Mouse (Mus musculus) midbrain, embryonic 10.5 days (tissue): ENCODE data around the gene Exo5. TPM values are rescaled to one million over a fixed set of nuclear protein-coding genes. Genes with fewer than 3 reads are reported as not detected.
A peak's percentile ranks its signal among the peaks of the same experiment; 100 is the strongest.

Experiments used
- DNase-seq: peaks from one replicate; pipeline ENCODE4 v3.0.0-alpha.2; 2017; ENCODE audit warnings: low spot score
- H3K27ac ChIP-seq: fragments of 300-500 bp; sonication (generic); replicated peaks from 2 replicates; pipeline ENCODE4 v1.5.1; 2016; ENCODE audit warnings: mild to moderate bottlenecking
- H3K27me3 ChIP-seq: fragments of 300-500 bp; sonication (generic); 2 replicates; pipeline ENCODE4 v1.6.1; 2016; ENCODE audit warnings: low read depth, mild to moderate bottlenecking; ENCODE audit not compliant: poor library complexity, severe bottlenecking
- H3K36me3 ChIP-seq: fragments of 300-500 bp; sonication (generic); 2 replicates; pipeline ENCODE4 v1.6.1; 2016; ENCODE audit warnings: mild to moderate bottlenecking, moderate library complexity
- H3K4me1 ChIP-seq: fragments of 300-500 bp; sonication (generic); 2 replicates; pipeline ENCODE4 v1.6.1; 2016
- H3K4me3 ChIP-seq: fragments of 300-500 bp; sonication (generic); 2 replicates; pipeline ENCODE4 v1.5.1; 2016; ENCODE audit warnings: mild to moderate bottlenecking, moderate library complexity
- H3K9me3 ChIP-seq: fragments of 300-500 bp; sonication (generic); replicated peaks from 2 replicates; pipeline ENCODE4 v1.6.1; 2016; ENCODE audit warnings: mild to moderate bottlenecking
- WGBS: fragments of 180-500 bp; shearing (Covaris S2); methylation state at CpG from one replicate; pipeline ENCODE4 v1.1.7; 2016; 5-methylcytosine and 5-hydroxymethylcytosine counted together
- polyA plus RNA-seq: library from polyadenylated mRNA; unstranded; fragments of >200 nt; fragmentation: Nextera tagmentation; extraction: Ambion mirVana; gene quantifications from 2 replicates; pipeline ENCODE4 v1.2.1, GENCODE M21; 2016

Exo5 gene
- polyA plus RNA-seq, 1 experiment from 2014 or later, result 36.6 TPM

DNA sequence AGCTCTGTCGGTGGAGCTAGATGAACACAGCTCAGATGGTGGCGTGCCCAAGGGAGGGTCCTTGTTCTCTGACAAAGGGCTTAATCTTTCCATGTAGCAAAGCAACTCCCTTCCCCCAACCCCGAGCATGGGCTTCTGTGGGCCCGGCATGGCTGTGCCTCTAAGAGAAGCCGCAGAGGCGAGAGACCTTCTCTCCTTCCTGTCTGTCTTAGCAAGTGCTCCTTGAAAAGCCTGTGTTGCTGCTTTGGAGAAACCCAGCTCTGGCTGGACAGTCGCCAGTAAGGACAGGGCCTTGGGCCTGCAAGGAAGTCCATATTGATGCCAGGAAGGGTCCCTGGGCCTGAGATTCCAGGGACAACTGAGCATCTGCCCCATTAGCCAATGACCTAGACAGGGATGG is 29.6 kb downstream of the Exo5 start:
- WGBS, result 71% methylated on average over 7 of the region's 7 CpGs
- Histone ChIP-seq H3K4me1 (peaks cover 21% of the 10 kb centered on the region), H3K27ac (0 out of 2 replicates have a peak overlapping the region, but pooled peaks have one; percentile 25), H3K36me3 (no peaks in the 10 kb centered on the region), H3K27me3 (no peaks in the 10 kb centered on the region), H3K9me3 (no peaks in the 10 kb centered on the region), H3K4me3 (no peak overlapping the region)
- no peak for DNase-seq

DNA sequence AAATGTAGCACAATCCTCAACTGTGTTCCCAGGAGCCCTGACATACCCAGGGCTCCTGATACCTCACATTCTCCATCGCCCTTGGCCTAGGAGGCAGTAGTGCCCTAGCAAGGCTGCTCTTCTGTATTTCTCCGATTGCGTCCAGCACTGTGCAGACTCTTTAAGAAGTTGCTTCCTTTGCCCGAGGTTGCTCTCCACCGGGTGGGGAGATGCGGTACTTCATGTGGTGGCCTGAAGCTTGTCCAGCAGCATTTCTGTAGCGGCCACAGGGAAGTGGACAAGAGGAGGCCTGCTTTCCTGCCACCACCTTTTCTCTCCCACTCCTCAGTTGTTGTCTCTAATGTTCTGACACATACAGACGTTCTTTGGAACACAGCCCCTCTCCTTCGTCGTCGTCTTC is 30.2 kb downstream of the Exo5 start:
- Histone ChIP-seq H3K4me3 (no peak overlapping the region), H3K9me3 (no peaks in the 10 kb centered on the region), H3K36me3 (no peaks in the 10 kb centered on the region), H3K4me1 (peaks cover 21% of the 10 kb centered on the region), H3K27ac (no peak overlapping the region), H3K27me3 (no peaks in the 10 kb centered on the region)
- WGBS, result 83% methylated on average over 11 of the region's 11 CpGs
- DNase-seq, result no peak

DNA sequence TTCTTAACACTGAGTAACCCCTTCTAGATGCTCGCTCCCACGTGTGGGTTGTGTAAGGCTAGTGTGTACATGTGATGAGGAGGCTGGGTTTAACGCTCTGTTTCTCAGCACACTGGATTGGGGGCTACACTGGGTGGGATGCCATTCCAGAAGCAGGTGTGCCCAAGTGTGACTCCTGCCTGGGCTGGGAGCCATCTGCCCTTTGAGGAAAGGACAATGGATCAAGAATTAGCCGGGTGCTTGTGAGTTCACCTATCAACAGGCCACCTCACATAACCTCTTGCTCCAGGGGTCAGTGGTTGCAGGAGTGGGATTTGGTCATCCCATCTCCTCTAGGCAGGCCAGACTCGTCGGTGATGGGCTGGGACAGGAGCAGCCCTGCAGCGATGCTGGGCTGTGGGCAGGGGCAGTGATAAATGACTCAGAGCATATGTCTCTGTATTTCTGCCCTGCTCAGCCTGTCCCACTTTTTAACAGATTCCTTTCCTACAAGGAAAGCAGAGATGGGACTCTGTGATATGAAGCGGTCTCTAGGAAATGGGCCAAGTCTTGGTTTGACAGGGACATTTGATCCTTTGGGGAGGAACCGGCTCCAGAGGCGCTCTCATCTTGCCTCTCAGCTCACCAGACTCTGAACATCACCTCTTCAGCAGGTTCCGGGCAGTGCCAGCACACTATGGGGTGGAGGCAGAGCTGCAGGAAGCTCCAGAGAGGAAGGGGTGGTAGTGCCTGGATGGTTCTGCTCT is 31.0 kb downstream of the Exo5 start:
- no peaks in the 10 kb centered on the region for H3K9me3 ChIP-seq
- no peak overlapping the region for H3K4me3 ChIP-seq
- H3K36me3 ChIP-seq, result no peaks in the 10 kb centered on the region
- no peaks in the 10 kb centered on the region for H3K27me3 ChIP-seq
- H3K4me1 ChIP-seq, result peaks cover 23% of the 10 kb centered on the region
- DNase-seq, result no peak
- no peak overlapping the region for H3K27ac ChIP-seq
- WGBS, result 83% methylated on average over 11 of the region's 11 CpGs

DNA sequence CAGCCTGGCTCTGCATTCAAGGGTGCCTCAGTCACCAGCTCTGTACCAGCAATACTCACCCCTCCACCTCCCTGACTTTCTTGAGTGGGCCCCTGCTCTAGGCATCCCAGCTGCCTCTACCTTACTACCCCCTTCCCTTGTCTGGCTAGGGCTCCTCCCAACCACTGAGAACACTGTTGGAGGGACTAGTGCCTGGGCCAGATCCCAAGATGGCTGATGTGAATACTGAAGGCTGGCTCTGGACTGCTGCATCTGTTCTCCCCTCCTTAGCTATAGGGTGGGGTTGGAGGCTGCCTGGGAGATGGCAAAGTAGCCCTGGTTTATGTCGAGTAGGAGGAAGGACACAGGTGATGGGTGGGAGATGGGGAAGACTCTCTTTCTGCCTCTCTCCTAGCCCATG is 32.3 kb downstream of the Exo5 start:
- no peak for DNase-seq
- 56% methylated on average over 1 of the region's 1 CpGs for WGBS
- Histone ChIP-seq H3K36me3 (no peaks in the 10 kb centered on the region), H3K27ac (no peak overlapping the region), H3K4me3 (no peak overlapping the region), H3K27me3 (no peaks in the 10 kb centered on the region), H3K9me3 (no peaks in the 10 kb centered on the region), H3K4me1 (peaks cover 23% of the 10 kb centered on the region)

DNA sequence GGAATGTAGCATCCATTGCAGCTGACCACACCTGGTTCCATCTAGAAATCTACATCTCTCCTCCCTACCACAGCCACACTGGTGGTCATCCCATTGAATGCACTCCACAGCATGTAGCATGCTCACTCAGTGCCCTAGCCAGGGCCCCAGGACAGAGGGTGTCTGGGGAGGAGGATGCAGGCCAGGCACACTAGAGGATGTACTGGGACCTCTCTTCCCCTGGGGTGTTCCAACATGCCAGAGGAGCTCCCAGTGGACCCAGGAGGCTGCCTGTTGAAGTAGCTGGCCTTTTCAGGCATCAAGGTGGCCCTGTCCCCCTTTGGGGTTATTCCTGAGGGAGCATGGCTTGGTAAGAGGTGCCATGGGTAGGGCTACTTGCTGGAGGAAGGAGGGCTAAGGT is 32.9 kb downstream of the Exo5 start:
- DNase-seq, result no peak
- no peaks in the 10 kb centered on the region for H3K9me3 ChIP-seq
- no peak overlapping the region for H3K27ac ChIP-seq
- no peak overlapping the region for H3K4me3 ChIP-seq
- H3K36me3 ChIP-seq, result no peaks in the 10 kb centered on the region
- peaks cover under 1% of the 10 kb centered on the region; the same call in 1 of the 2 replicates for H3K27me3 ChIP-seq
- peaks cover 23% of the 10 kb centered on the region for H3K4me1 ChIP-seq

DNA sequence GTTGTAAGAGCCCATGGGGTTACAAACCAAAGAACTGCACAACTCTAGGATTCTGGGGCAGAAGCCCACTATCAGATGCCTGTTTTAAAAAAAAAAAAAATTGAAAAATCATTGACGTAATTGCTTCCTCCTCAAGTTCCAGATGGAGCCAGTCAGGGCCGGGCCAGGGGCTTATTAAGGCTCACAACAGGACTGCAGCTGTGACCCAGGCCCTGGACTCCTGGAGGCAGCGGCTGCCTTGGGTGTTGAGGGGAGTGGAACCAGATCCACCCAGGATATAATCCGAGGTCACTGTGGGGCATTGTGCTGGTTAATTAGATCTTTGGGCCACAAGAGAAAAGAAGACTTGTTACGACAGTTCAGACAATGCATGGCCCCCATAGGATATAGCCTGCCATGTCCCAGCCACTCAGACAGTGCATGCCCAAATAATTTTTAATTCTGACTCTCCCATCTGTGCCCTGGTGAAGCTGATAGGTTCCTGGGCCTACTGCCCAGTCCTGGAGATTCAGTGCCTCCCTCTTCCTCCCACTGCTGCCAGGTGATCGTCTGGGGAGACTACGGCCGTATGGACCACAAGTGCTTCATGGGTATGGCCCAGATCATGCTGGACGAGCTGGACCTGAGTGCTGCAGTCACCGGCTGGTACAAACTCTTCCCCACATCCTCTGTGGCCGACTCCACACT is 33.9 kb downstream of the Exo5 start:
- H3K9me3 ChIP-seq, result no peaks in the 10 kb centered on the region
- no peaks in the 10 kb centered on the region for H3K36me3 ChIP-seq
- 65% methylated on average over 11 of the region's 11 CpGs for WGBS
- peaks cover 23% of the 10 kb centered on the region for H3K4me1 ChIP-seq
- H3K27me3 ChIP-seq, result peaks cover 7% of the 10 kb centered on the region; the same call in 1 of the 2 replicates
- no peak overlapping the region for H3K4me3 ChIP-seq
- peak overlapping the region; percentile 49 for H3K27ac ChIP-seq
- DNase-seq, result no peak

DNA sequence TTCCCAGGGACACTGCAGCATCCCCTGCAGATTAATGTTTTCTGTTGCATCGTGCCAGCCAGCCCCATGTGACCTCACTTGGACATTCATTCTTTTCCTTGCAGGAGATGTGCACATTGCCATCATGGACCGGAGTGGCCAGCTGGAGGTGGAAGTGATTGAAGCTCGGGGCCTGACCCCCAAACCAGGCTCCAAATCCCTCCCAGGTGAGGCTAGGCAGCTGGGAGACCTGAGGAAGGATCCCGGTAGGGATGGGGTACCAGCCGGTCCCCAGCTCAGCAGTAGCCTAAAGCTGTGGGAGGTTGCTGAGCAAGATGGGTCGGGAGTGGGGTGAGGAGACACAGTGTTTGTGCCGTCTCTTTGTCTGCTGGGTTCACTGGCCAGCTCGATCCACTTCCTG is 35.9 kb downstream of the Exo5 start:
- Histone ChIP-seq H3K27ac (no peak overlapping the region; the same call in 1 of the 2 replicates), H3K9me3 (no peaks in the 10 kb centered on the region), H3K4me3 (no peak overlapping the region), H3K27me3 (peaks cover 7% of the 10 kb centered on the region; the same call in 1 of the 2 replicates), H3K4me1 (peaks cover 28% of the 10 kb centered on the region), H3K36me3 (no peaks in the 10 kb centered on the region)
- 78% methylated on average over 8 of the region's 8 CpGs for WGBS
- DNase-seq, result no peak

DNA sequence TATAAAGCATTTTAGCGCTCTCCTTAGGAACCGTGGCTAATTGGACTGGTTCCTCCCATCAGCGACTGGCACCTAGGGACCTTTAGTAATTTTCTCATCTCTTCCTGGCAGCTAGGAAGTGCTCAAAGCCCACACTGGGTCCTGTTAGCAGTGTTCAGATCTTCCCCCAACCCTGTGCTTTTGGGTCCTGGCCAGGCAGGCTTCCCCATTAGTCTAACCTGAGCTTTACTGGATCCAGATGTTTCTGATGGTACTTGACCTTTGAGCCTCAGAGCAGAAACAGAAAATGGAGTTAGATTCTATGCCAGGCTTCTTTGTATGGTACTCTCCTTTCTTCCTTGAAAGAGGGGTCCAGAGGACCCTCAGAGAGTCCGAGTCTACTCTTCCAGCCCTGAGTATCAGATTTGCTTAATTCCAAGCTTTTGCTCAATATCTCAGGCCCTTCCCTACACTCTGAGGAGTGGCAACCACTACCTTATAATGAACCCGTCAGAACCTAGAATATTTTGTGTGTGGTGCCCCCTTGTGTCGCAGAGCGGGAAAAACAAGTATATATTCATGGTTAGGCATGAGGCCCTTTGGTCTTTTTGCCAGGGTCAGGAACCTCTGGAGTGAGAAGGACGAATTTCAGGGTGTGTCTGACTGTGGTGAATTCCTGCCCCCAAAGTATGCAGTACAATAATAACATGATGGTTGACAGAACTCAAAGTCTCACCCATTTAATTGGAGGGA is 37.3 kb downstream of the Exo5 start:
- peak; percentile 60 for DNase-seq
- WGBS, result 31% methylated on average over 8 of the region's 8 CpGs
- Histone ChIP-seq H3K4me1 (peaks cover 36% of the 10 kb centered on the region), H3K4me3 (no peak overlapping the region), H3K36me3 (no peaks in the 10 kb centered on the region), H3K27me3 (peaks cover 14% of the 10 kb centered on the region; the same call in 1 of the 2 replicates), H3K9me3 (no peaks in the 10 kb centered on the region), H3K27ac (no peak overlapping the region)

DNA sequence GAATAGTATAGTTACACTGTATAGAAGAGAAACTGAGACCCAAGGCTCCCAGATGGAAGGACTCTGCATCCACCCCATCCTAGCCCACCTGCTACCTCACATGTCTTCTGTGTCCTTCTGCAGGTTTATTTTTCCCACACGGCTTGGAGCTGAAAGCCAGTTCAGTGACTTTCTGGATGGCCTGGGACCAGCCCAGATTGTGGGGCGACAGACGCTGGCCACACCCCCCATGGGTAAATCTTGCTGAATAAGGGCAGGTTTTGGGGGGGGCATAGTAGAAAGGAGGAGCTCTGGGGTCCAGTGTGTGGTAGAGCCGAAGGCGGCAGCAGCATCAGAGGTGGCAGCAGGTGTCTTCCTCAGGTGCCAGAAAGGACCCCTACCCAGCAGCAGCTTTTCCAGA is 38.0 kb downstream of the Exo5 start:
- Histone ChIP-seq H3K4me1 (peaks cover 44% of the 10 kb centered on the region), H3K9me3 (no peaks in the 10 kb centered on the region), H3K4me3 (no peak overlapping the region), H3K27me3 (peaks cover 14% of the 10 kb centered on the region; the same call in 1 of the 2 replicates), H3K27ac (no peak overlapping the region), H3K36me3 (no peaks in the 10 kb centered on the region)
- 87% methylated on average over 5 of the region's 5 CpGs for WGBS
- DNase-seq, result no peak

DNA sequence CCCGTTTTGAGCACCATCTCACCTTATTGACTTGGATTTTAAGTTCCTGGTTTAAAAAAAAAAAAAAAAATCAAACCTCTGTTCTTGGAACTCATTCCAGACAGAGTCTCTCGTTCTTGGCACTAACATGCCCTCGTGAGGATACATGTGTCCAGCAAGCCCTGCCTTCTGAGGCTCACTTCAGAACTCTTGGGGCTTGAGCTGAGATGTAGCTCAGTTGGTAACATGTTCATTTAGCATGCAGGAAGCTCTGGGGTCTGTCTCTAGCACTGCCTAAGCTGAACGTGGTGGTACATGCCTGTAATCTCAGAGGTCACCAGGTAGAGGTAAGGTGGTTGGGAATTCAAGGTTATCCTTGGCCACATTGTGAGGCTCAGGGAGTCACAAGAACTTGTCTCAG is 38.7 kb downstream of the Exo5 start:
- Histone ChIP-seq H3K9me3 (no peaks in the 10 kb centered on the region), H3K4me3 (no peak overlapping the region), H3K4me1 (peaks cover 44% of the 10 kb centered on the region), H3K27me3 (peaks cover 14% of the 10 kb centered on the region; the same call in 1 of the 2 replicates), H3K27ac (no peak overlapping the region), H3K36me3 (no peaks in the 10 kb centered on the region)
- no peak for DNase-seq
- 60% methylated on average over 4 of the region's 4 CpGs for WGBS

DNA sequence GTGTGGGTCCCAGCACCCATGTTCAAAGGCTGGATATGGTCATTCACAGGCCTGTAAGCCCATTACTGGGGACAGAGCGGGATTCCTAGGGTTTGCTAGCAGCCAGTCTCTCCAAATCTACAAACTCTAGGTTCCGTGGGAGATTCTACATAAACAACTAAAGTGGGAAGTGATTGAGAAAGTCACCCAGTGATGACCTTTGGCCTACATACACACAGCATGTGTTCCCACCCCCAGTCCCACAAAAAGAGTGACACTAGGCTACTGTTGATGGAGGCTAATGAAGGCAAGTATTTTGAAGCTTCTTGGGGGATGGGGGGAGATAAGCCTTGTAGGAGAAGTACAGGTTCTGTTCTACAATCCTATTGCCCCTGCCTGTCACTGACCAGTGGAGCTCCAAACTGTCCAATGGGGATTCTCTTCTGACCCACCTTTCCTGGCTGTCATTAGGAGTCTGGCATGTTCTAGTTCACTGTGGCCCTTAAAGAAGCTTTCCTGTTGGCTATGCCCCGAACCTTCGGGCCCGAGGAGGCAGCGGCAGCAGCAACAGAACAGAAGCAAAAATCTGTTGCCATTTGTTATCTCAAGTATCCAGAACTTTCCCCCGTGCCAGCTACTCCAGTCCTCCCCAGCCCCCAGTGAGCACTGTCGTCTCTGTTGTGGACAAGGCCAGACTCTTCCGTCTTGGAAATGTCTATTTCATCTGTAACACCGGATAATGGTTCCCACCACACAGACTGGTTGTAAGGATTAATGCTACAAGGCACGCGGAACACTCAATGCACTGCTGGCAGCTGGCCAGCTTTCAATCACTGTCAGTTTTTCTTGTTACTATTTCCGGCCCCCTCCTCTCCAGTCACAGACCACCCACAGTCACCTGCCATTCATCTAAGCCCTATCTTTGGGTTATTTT is 39.4 kb downstream of the Exo5 start:
- 72% methylated on average over 13 of the region's 13 CpGs for WGBS
- no peaks in the 10 kb centered on the region for H3K9me3 ChIP-seq
- 0 out of 2 replicates have a peak overlapping the region, but pooled peaks have one; percentile 4 for H3K27ac ChIP-seq
- DNase-seq, result no peak
- H3K4me3 ChIP-seq, result no peak overlapping the region
- H3K27me3 ChIP-seq, result peaks cover 14% of the 10 kb centered on the region; the same call in 1 of the 2 replicates
- no peaks in the 10 kb centered on the region for H3K36me3 ChIP-seq
- peaks cover 44% of the 10 kb centered on the region for H3K4me1 ChIP-seq
